Mouse (Mus musculus) gastrocnemius, adult 2 months (tissue): ENCODE measurements at regions not wholly inside any gene's neighbourhood (a gene's known extent, or its start where the extent isn't known, plus 50 kb on each side); places are given as distances from the start of the nearest gene placed in this dataset.

Source experiments
- DNase-seq: peaks from one replicate; pipeline ENCODE4 v3.0.0; 2022
- H3K27ac ChIP-seq: fragments of 200-600 bp; 2 replicates; pipeline ENCODE4 v1.8.1; 2022; ENCODE audit warnings: mild to moderate bottlenecking
- H3K4me3 ChIP-seq: fragments of 200-600 bp; 2 replicates; pipeline ENCODE4 v1.8.1; 2022; ENCODE audit warnings: mild to moderate bottlenecking, moderate library complexity
- CTCF ChIP-seq: fragments of 200-600 bp; IDR thresholded peaks from 2 replicates; pipeline ENCODE4 v1.8.1; 2022; ENCODE audit warnings: antibody characterized with exemption, mild to moderate bottlenecking, moderate library complexity
- intact Hi-C: fragments of 180-260 bp; cut with DNase I; formaldehyde crosslinking; loops from one replicate; pipeline ENCODE4 v1.15.1; 2025

DNA sequence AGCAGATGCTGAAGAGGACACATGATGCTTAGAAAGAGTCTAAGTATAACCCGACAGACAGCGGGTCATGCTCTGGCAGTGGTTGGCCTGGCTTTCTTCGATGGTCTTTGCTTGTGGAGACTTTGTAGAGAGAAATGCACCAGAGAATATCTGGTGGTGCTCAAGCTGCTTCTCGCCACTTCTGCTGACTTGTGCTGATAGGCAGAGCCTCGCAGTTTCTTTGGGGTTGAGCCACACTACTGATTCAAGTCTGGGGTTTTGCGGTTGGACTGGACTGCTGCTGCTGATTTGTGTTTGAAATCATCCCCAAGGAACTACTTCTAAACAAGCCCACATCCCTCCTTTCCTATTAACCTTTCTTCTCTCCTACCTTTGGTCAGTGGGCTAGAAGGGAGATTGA lies 227.1 kb upstream of the Hnrnpa3 start:
- H3K27ac ChIP-seq, result no peak overlapping the region
- intact Hi-C loops, result no loop called here
- no peak for DNase-seq
- H3K4me3 ChIP-seq, result no peak overlapping the region
- no peak for TF ChIP-seq CTCF

DNA sequence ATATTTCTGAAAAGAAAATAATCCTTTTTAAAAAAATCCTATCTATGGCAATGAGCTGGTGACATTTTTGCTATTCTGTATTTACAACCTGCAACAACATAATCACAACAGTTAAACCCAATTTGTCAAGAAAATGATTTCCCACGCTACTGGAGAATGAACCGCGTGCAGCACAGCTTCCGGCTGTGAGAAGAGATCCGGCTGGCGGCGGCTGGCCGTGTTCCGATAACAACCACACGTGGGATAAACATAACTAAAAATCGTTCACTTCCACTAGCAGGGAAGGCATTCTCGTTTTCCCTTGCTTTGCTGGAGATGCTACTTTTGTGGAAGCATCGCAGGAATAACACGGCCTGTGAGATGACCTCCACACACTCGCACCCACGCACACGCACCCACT lies 224.5 kb upstream of the Hnrnpa3 start:
- no peak for TF ChIP-seq CTCF
- DNase-seq, result no peak
- H3K4me3 ChIP-seq, result no peak overlapping the region
- intact Hi-C loops, result no loop called here
- no peak overlapping the region for H3K27ac ChIP-seq

- intact Hi-C loops, result no loop called here
- no peak for DNase-seq
- H3K27ac ChIP-seq, result no peak overlapping the region
- no peak for TF ChIP-seq CTCF
- H3K4me3 ChIP-seq, result no peak overlapping the region
Observed at GRCm38 (mm10) chr2:75439522-75440230, 219.4 kb upstream of the Hnrnpa3 start.

- DNase-seq, result no peak
- intact Hi-C loops, result no loop called here
- no peak for TF ChIP-seq CTCF
- H3K27ac ChIP-seq, result no peak overlapping the region
- no peak overlapping the region for H3K4me3 ChIP-seq
Observed at GRCm38 (mm10) chr2:75442632-75443031, 216.4 kb upstream of the Hnrnpa3 start.

GRCm38 (mm10) chr2:75445189-75445588 lies 213.9 kb upstream of the Hnrnpa3 start:
- no peak for DNase-seq
- TF ChIP-seq CTCF, result no peak
- no peak overlapping the region for H3K4me3 ChIP-seq
- H3K27ac ChIP-seq, result no peak overlapping the region
- intact Hi-C loops, result no loop called here

DNA sequence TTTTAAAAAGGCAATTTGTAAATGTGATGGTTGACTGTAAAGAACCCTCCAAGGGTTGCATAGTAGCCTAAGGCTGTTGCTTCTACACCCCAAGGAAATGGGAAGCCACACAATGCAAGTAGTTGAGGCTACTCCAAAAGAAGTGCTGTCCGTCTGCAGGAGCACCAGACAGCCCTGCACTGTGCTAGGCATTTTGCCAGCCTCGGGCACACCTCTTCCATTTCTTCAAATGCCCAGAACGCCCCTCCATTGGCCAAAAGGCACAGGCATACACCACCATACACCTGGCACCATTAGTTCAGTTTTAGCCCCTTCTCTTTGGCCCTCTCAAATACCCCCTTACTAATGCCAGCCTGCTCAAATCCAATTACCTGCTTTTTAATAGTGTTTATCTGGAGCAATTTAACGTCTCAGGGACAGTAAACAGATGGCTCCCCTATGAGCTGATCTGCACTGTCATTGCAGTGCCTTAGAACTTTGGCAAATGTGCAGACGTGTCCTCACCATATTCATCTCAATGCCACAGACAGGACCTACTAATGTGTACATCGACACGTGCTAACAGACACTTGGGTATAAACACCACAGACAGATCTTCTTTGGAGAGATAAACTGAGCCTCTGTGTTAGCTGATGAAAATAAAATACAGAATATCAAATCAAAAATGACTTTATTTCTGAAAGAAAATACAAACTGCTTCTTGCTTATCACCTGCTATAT lies 211.9 kb upstream of the Hnrnpa3 start:
- DNase-seq, result no peak
- no peak for TF ChIP-seq CTCF
- Histone ChIP-seq H3K4me3 (no peak overlapping the region), H3K27ac (no peak overlapping the region)
- intact Hi-C loops, result no loop called here

DNA sequence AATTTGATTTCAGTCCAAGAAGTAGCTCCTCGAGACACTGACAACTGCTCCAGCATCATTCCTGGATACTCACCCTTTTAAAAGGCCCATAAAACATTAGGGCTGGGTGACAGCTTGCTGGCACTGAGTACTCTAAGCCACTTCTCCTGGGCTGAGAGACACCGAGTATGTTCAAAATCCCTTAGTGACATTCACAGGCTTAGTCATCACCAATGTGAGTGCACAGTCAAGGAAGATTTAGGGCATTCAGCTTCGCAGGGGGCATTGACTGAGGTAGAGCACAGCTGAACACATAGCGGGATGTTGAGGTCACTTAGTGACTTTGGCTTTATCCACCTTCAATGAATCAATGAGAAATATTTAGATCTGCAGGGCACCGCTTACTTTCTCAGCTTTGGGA lies 210.8 kb upstream of the Hnrnpa3 start:
- no peak overlapping the region for H3K4me3 ChIP-seq
- no peak for TF ChIP-seq CTCF
- H3K27ac ChIP-seq, result no peak overlapping the region
- no peak for DNase-seq
- intact Hi-C loops, result no loop called here

GRCm38 (mm10) chr2:75451846-75452267 lies 207.2 kb upstream of the Hnrnpa3 start:
- H3K27ac ChIP-seq, result no peak overlapping the region
- no peak overlapping the region for H3K4me3 ChIP-seq
- DNase-seq, result no peak
- intact Hi-C loops, result no loop called here
- TF ChIP-seq CTCF, result no peak

GRCm38 (mm10) chr2:75452274-75453148 lies 206.6 kb upstream of the Hnrnpa3 start:
- Histone ChIP-seq H3K27ac (no peak overlapping the region), H3K4me3 (no peak overlapping the region)
- intact Hi-C loops, result no loop called here
- DNase-seq, result no peak
- no peak for TF ChIP-seq CTCF

DNA sequence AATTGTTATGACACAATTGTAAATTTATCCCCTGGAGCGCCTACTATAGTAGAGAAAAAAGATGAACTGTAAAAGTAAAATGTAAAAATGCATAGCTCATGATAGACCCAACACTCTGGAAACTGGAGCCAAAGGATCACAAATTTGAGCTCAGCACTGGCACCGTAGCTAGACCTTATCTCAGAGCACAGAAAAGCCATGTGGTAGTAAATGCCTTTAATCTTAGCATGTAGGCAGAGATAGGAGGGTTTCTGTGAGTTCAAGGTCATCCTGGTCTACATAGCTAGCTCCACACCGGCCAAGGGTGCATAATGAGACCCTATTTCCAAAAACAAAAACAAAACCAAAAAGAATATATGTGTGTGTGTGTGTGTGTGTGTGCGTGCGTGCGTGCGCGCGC lies 203.6 kb upstream of the Hnrnpa3 start:
- no peak overlapping the region for H3K27ac ChIP-seq
- intact Hi-C loops, result no loop called here
- TF ChIP-seq CTCF, result no peak
- no peak for DNase-seq
- no peak overlapping the region for H3K4me3 ChIP-seq

GRCm38 (mm10) chr2:75456272-75456671 lies 202.8 kb upstream of the Hnrnpa3 start:
- no peak for DNase-seq
- no peak for TF ChIP-seq CTCF
- intact Hi-C loops, result no loop called here
- Histone ChIP-seq H3K4me3 (no peak overlapping the region), H3K27ac (no peak overlapping the region)

- intact Hi-C loops, result no loop called here
Observed at GRCm38 (mm10) chr2:75457423-75457822, 201.6 kb upstream of the Hnrnpa3 start.

GRCm38 (mm10) chr2:75458898-75459297 lies 200.2 kb upstream of the Hnrnpa3 start:
- intact Hi-C loops, result no loop called here
- no peak overlapping the region for H3K27ac ChIP-seq
- H3K4me3 ChIP-seq, result no peak overlapping the region
- no peak for DNase-seq
- TF ChIP-seq CTCF, result no peak

More at GRCm38 (mm10) chr2:75457423-75457822, 201.6 kb upstream of the Hnrnpa3 start:
- TF ChIP-seq CTCF, result no peak
- Histone ChIP-seq H3K27ac (no peak overlapping the region), H3K4me3 (no peak overlapping the region)
- no peak for DNase-seq
